In genomic region chr19:12013228-12013627, GRCm38 (mm10) we compare ENCODE assay signal across 8 mouse cellular contexts. TPM values are rescaled to one million over a fixed set of nuclear protein-coding genes. Genes with fewer than 3 reads are reported as not detected.
DNase-seq lines count a peak whose midpoint lies in the region; ATAC-seq and TF ChIP-seq lines count a peak whose summit lies in the region.

No protein-coding gene starts in this region.

- H3K9me3 ChIP-seq in liver, embryonic 15.5 days (replicated peaks), result no peaks in the 10 kb centered on the region

- ATAC-seq in liver, embryonic 15.5 days (ENCODE audit: insufficient read depth), result no peak

- H3K4me3 ChIP-seq in heart, adult 2 months, result peak overlapping the region; percentile 33; the same call in 1 of the 2 replicates
- H3K4me3 ChIP-seq in kidney, adult 2 months (ENCODE audit: insufficient read depth, low read depth, low read length), result peak overlapping the region; percentile 4; the same call in 1 of the 2 replicates
- peak overlapping the region; percentile 68 for H3K4me3 ChIP-seq in liver, embryonic 15.5 days (replicated peaks)

- H3K4me2 ChIP-seq in liver, embryonic 15.5 days, result peak overlapping the region; percentile 94

- H3K27ac ChIP-seq in heart, adult 2 months, result peak overlapping the region; percentile 53
- H3K27ac ChIP-seq in kidney, adult 2 months (ENCODE audit: insufficient read depth, low read depth, low read length), result no peak overlapping the region
- H3K27ac ChIP-seq in liver, embryonic 15.5 days (replicated peaks), result no peak overlapping the region

- TF ChIP-seq POLR2A in heart, adult 2 months (IDR thresholded peaks at IDR 0.05; ENCODE audit: insufficient read depth, low read depth, low read length), result peak; percentile 62
- no peak for TF ChIP-seq POLR2A in kidney, adult 2 months (IDR thresholded peaks at IDR 0.05; ENCODE audit: low read depth, low read length)

- H3K9ac ChIP-seq in heart, adult 2 months (ENCODE audit: low read depth, low read length), result peak overlapping the region; percentile 1; the same call in 1 of the 2 replicates
- no peak overlapping the region for H3K9ac ChIP-seq in liver, embryonic 15.5 days

- H3K27me3 ChIP-seq in heart, adult 2 months (ENCODE audit: control insufficient read depth, insufficient read depth, low read length), result no peaks in the 10 kb centered on the region
- no peaks in the 10 kb centered on the region for H3K27me3 ChIP-seq in kidney, adult 2 months (replicated peaks; ENCODE audit: control insufficient read depth, insufficient read depth, low read length)
- no peaks in the 10 kb centered on the region for H3K27me3 ChIP-seq in liver, embryonic 15.5 days

- no peaks in the 10 kb centered on the region for H3K36me3 ChIP-seq in heart, adult 2 months (ENCODE audit: control insufficient read depth, insufficient read depth, low read length)
- H3K36me3 ChIP-seq in kidney, adult 2 months (ENCODE audit: control insufficient read depth, insufficient read depth, low read length), result no peaks in the 10 kb centered on the region
- no peaks in the 10 kb centered on the region for H3K36me3 ChIP-seq in liver, embryonic 15.5 days (replicated peaks)

- intact Hi-C loops in heart, adult 2 months (cut with DNase I), result loop anchor here (2.0 to 10.0 kb wide), 4 partner anchors 242 to 1831 kb away; partner anchors contain the start of genes Fads1, Lpxn, Mrpl16 and Zfp91

- TF ChIP-seq EP300 in heart, adult 2 months (IDR thresholded peaks at IDR 0.05; ENCODE audit: insufficient read depth, low read depth, low read length), result no peak

- 2% methylated on average over 12 of the region's 12 CpGs for WGBS in heart, adult 2 months
- 10% methylated on average over 12 of the region's 12 CpGs for WGBS in kidney, adult 2 months
- under 1% methylated on average over 12 of the region's 12 CpGs for WGBS in liver, embryonic 15.5 days (ENCODE audit: insufficient replicate concordance)

- H3K4me1 ChIP-seq in heart, adult 2 months (ENCODE audit: control insufficient read depth, insufficient read depth, low read length), result 0 out of 2 replicates have a peak, but pooled peaks cover 1% of the 10 kb centered on the region
- H3K4me1 ChIP-seq in kidney, adult 2 months (ENCODE audit: control insufficient read depth, insufficient read depth, low read length), result no peaks in the 10 kb centered on the region
- H3K4me1 ChIP-seq in liver, embryonic 15.5 days (replicated peaks), result peaks cover 33% of the 10 kb centered on the region

- H3K79me2 ChIP-seq in heart, adult 2 months (replicated peaks; ENCODE audit: control insufficient read depth, insufficient read depth, low read length), result no peaks in the 10 kb centered on the region

- peak; percentile 51 to 65 for DNase-seq in urinary bladder, adult 18-20 months (ENCODE audit: low spot score in 2 of 2)
- no peak for DNase-seq in urinary bladder, postnatal 10 days (ENCODE audit: low spot score)
- DNase-seq in embryo, embryonic 10.5 days (ENCODE audit: low spot score), result peak; percentile 73
- peak; percentile 65 to 77 for DNase-seq in heart, adult 2 months
- peak; percentile 61 for DNase-seq in kidney, adult 2 months
- peak; percentile 64 to 77 for DNase-seq in natural killer cell, adult 2 months (ENCODE audit: low spot score in 2 of 2)
- peak; percentile 47 for DNase-seq in thymus, postnatal 0 days (ENCODE audit: low spot score)

- no peak for TF ChIP-seq CTCF in heart, adult 2 months (IDR thresholded peaks at IDR 0.05)
- no peak for TF ChIP-seq CTCF in kidney, adult 2 months (conservative IDR thresholded peaks at IDR 0.05; ENCODE audit: insufficient read depth, insufficient read length, low read depth, low read length)

RNA-seq across cellular contexts. Expression of gene Olfr1423, which starts 27.9 kb away (rescaled TPM):
- not detected for total RNA-seq in heart, adult 2 months (2021)
- polyA plus RNA-seq in heart, adult 2 months (2012; rRNA removed), result not detected in 2 replicates
- not detected in 2 replicates for polyA plus RNA-seq in kidney, adult 2 months (2012; rRNA removed)
- polyA plus RNA-seq in liver, embryonic 15.5 days (2015; fragmentation: Nextera tagmentation; extraction: Ambion mirVana), result 0.01 TPM in 1 of 2 replicates, not detected in the other
- polyA plus RNA-seq in thymus, postnatal 0 days (2015; fragmentation: Nextera tagmentation; extraction: Ambion mirVana), result not detected in 2 replicates

RNA-seq across cellular contexts. Expression of gene Osbp, which starts 47.5 kb away (rescaled TPM):
- 10 to 100 TPM; 81.7 to 95.1 TPM for total RNA-seq in heart, adult 2 months (2021)
- polyA plus RNA-seq in heart, adult 2 months (2012; rRNA removed), result 33.8 and 57.2 TPM in 2 replicates
- polyA plus RNA-seq in kidney, adult 2 months (2012; rRNA removed), result 21.7 and 24.8 TPM in 2 replicates
- polyA plus RNA-seq in liver, embryonic 15.5 days (2015; fragmentation: Nextera tagmentation; extraction: Ambion mirVana), result 1.9 and 2.0 TPM in 2 replicates
- polyA plus RNA-seq in thymus, postnatal 0 days (2015; fragmentation: Nextera tagmentation; extraction: Ambion mirVana), result 5.4 and 6.5 TPM in 2 replicates

RNA-seq across cellular contexts. Expression of gene Olfr1424, which starts 49.3 kb away (rescaled TPM):
- total RNA-seq in heart, adult 2 months (2021), result not detected
- polyA plus RNA-seq in heart, adult 2 months (2012; rRNA removed), result not detected in 2 replicates
- polyA plus RNA-seq in kidney, adult 2 months (2012; rRNA removed), result not detected in 2 replicates
- polyA plus RNA-seq in liver, embryonic 15.5 days (2015; fragmentation: Nextera tagmentation; extraction: Ambion mirVana), result not detected in 2 replicates
- polyA plus RNA-seq in thymus, postnatal 0 days (2015; fragmentation: Nextera tagmentation; extraction: Ambion mirVana), result not detected in 2 replicates

Comparison
In these comparisons a context has a peak if more than half of its experiments do, and no peak if none do; other contexts are left out.
1. H3K4me3 ChIP-seq: peak in every context shown above with its lines; median percentile 68 in liver, embryonic 15.5 days; 33 in heart, adult 2 months; 4 in kidney, adult 2 months.